Mouse (Mus musculus): ENCODE measurements at regions not wholly inside any gene's neighbourhood (a gene's known extent, or its start where the extent isn't known, plus 50 kb on each side); places are given as distances from the start of the nearest gene placed in this dataset.
A peak's percentile ranks its signal among the peaks of the same experiment; 100 is the strongest.

DNA sequence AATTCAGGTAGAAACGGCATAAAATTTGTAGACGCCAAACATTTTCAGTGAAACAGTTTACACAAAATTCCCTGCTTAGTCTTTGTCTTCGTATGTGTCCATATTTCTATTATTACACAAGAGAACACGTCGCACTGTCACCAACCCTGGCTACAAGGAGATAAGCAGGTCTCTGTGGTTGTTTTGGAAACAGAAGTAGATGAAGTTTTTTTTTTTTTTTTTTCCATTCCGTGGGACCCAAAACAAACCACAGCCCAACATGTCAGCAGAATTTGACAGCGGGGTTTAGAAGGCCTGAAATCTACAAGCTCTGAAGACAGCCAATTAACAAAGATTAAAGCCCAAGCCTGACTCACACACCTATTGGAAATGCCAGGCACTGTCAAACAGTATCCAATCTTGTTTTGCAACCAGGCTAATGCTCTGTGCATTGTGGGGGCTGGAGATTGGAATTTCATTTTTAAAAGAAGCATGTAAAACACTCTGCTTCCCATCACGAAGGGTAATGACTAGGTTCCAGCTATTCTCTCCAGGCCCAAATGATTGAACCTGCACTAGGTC lies 428.5 kb upstream of the Btbd3 start:
- Histone ChIP-seq H3K27me3 (ENCODE audit: control insufficient read depth, insufficient read depth, low read length) (no peaks in the 10 kb centered on the region), H3K4me2 (replicated peaks; ENCODE audit: low read depth, low read length) (no peak overlapping the region), H3K36me3 (ENCODE audit: control insufficient read depth, insufficient read depth, low read length) (no peaks in the 10 kb centered on the region), H3K4me1 (replicated peaks; ENCODE audit: control insufficient read depth, insufficient read depth, low read length) (no peaks in the 10 kb centered on the region), H3K9ac (ENCODE audit: low read depth, low read length) (no peak overlapping the region), H3K9me3 (ENCODE audit: control insufficient read depth, low read length) (no peaks in the 10 kb centered on the region), H3K27ac (ENCODE audit: low read depth, low read length) (no peak overlapping the region), H3K4me3 (ENCODE audit: low read depth, low read length) (no peak overlapping the region)
- DNase-seq (ENCODE audit: low spot score) (no peak), ATAC-seq (ENCODE audit: low FRiP score) (no peak)
- 85% methylated on average over 8 of the region's 8 CpGs for WGBS

DNA sequence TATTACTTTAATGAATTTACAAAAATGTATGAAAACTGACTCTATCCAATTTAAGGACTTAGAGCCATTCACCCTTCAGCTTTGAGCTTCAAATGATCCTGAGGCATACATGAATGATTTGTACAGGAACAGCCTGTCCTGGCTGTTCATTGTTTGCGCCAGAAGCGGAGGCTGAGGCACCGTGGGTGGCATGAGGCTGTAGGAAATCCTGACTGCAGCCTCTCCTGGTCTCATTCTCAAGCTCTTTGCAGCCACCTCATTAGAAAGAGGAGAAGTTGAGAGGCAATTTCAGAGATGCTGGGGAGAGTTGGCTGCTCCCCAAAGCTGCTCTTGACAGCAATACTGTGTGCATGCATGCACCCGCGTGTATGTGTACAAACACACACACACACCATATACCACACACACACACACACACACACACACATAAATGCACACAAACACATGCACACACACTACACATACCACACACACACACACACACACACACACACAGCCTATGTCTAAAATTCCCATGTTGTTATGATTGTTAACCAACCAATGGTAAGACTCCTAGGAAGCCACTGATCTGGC lies 434.9 kb upstream of the Btbd3 start:
- no peaks in the 10 kb centered on the region for H3K4me1 ChIP-seq (replicated peaks; ENCODE audit: control insufficient read depth, insufficient read depth, low read length)
- ATAC-seq (ENCODE audit: low FRiP score) = 0 out of 2 replicates have a peak, but pooled peaks have one; percentile 56
- 70% methylated on average over 5 of the region's 5 CpGs for WGBS
- H3K27ac ChIP-seq (ENCODE audit: low read depth, low read length) = no peak overlapping the region
- DNase-seq (ENCODE audit: low spot score) = no peak
- H3K27me3 ChIP-seq (ENCODE audit: control insufficient read depth, insufficient read depth, low read length) = no peaks in the 10 kb centered on the region
- H3K4me2 ChIP-seq (replicated peaks; ENCODE audit: low read depth, low read length) = no peak overlapping the region
- H3K4me3 ChIP-seq (ENCODE audit: low read depth, low read length) = no peak overlapping the region
- H3K9me3 ChIP-seq (ENCODE audit: control insufficient read depth, low read length) = no peaks in the 10 kb centered on the region
- no peak overlapping the region for H3K9ac ChIP-seq (ENCODE audit: low read depth, low read length)
- H3K36me3 ChIP-seq (ENCODE audit: control insufficient read depth, insufficient read depth, low read length) = no peaks in the 10 kb centered on the region

DNA sequence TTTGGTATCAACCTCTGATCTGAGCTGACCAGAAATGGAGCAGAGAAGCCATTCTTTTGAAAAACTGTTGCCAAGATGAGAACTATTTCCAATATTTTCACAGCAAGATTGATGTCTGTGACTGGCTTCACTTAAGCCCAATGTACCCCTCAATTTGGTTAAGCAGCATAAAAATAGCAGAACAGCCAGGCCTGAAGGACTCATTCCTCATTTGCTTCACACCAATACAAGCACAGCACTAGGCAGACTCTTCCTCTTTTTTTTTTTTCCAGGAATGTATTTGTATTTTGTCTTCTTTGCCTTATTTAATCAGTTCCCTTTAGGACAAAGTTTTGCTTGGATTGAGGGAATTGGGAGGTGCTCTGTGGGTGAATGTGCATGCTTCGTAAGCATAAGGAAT lies 441.4 kb upstream of the Btbd3 start:
- no peak overlapping the region for H3K27ac ChIP-seq (ENCODE audit: low read depth, low read length)
- H3K4me1 ChIP-seq (replicated peaks; ENCODE audit: control insufficient read depth, insufficient read depth, low read length) = no peaks in the 10 kb centered on the region
- no peak overlapping the region for H3K4me3 ChIP-seq (ENCODE audit: low read depth, low read length)
- H3K36me3 ChIP-seq (ENCODE audit: control insufficient read depth, insufficient read depth, low read length) = no peaks in the 10 kb centered on the region
- ATAC-seq (ENCODE audit: low FRiP score) (no peak), DNase-seq (ENCODE audit: low spot score) (no peak)
- no peak overlapping the region for H3K4me2 ChIP-seq (replicated peaks; ENCODE audit: low read depth, low read length)
- no peaks in the 10 kb centered on the region for H3K27me3 ChIP-seq (ENCODE audit: control insufficient read depth, insufficient read depth, low read length)
- WGBS = 93% methylated on average over 1 of the region's 1 CpGs
- H3K9me3 ChIP-seq (ENCODE audit: control insufficient read depth, low read length) = no peaks in the 10 kb centered on the region
- no peak overlapping the region for H3K9ac ChIP-seq (ENCODE audit: low read depth, low read length)

DNA sequence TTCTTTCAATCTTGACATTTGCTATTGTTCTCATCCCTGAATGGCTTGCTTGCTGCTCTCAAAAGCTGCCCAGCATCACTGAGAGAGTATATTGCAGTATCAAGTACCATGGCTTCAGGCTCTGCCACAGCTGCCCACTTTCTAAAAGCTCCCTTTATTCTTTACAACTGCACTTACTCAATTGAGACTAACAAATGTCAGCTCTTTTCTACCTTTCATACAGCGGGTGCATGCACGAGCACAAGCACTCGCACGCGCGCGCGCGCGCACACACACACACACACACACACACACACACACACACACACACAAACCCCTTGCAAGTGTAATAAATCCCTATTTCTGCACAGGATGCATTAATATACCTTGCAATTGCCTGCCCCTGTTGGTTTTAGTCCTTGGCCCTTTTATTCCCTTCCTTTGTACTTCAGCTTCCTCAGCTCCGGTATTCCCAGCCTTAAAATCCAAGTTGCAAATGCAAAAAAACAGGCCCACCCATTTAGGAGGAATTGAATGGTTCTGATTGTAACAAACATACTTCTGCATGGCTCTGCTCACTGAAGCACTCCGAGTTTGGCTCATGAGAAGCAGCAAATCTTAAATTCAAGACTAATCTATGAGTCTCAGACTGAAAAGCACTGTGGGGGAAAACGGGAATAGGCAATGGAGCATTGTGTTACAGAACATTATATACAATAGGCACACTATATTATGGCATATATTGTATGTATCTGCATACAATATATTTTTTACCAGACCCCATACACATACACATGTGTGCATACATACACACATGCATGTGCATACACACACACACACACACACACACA lies 447.7 kb upstream of the Btbd3 start:
- no peak overlapping the region for H3K27ac ChIP-seq (ENCODE audit: low read depth, low read length)
- H3K4me1 ChIP-seq (replicated peaks; ENCODE audit: control insufficient read depth, insufficient read depth, low read length) = no peaks in the 10 kb centered on the region; the same call in 1 of the 2 replicates
- H3K9ac ChIP-seq (ENCODE audit: low read depth, low read length) = no peak overlapping the region
- 58% methylated on average over 13 of the region's 13 CpGs for WGBS
- H3K4me2 ChIP-seq (replicated peaks; ENCODE audit: low read depth, low read length) = peak overlapping the region; percentile 23; the same call in 1 of the 2 replicates
- H3K36me3 ChIP-seq (ENCODE audit: control insufficient read depth, insufficient read depth, low read length) = no peaks in the 10 kb centered on the region
- no peak overlapping the region for H3K4me3 ChIP-seq (ENCODE audit: low read depth, low read length)
- H3K27me3 ChIP-seq (ENCODE audit: control insufficient read depth, insufficient read depth, low read length) = no peaks in the 10 kb centered on the region
- peak; percentile 44 for DNase-seq (ENCODE audit: low spot score)
- no peaks in the 10 kb centered on the region for H3K9me3 ChIP-seq (ENCODE audit: control insufficient read depth, low read length)
- peak; percentile 83 for ATAC-seq (ENCODE audit: low FRiP score)

DNA sequence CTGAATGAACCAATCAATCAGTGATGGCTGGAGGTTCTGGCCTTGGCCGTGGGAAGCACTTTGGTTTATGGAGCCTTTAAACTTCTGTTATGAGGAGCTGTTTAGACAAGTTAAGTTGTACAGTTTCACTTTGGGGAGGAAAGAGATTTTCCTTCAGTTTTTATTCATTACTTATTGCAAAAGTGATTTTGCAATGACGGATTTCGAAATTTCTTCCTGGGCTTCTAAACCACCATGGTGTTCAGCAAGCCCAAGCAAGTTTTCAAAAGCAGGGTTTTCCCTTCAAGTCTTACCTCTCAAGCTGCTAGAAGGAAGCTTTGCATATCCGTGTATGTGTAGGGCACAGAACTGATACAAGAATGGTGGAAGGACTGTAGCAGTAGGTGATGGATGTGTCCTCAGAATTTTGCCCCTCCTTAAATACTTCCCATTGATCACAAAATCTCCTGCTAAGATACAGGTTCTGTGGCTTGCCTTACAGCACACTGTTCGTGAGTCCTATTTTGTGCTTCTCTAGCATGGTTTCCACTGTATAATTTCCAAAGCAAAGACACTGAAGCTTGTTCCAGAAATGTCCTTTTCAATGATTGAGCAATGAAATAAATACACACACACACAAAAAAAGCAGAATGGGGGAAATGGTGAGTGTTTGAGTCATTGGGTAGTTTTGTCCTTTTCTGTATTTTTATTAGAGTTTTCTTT lies 448.6 kb upstream of the Btbd3 start:
- peak; percentile 10 for DNase-seq (ENCODE audit: low spot score)
- whole genome bisulfite sequencing = 67% methylated on average over 5 of the region's 5 CpGs
- peak; percentile 31; the same call in 1 of the 2 replicates for ATAC-seq (ENCODE audit: low FRiP score)

DNA sequence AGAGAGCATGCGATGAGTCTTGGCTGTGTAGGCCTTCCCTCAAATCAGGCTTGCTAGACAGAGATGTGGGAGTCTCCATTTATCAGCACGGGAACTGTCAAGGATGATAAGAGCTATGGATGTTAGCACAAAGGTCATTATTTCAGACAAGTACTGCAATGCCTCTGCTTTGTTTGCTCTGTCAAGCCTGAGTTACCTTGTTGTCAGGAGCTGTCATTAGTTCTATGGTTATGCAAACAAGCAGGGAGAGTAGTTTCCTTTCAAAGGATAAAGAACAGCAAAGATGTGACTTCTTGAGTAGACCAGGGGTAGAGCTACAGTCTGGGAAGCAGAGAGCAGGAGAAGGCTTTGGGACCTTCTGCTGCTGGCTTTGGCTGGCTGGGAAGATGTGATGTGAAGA lies 461.5 kb upstream of the Btbd3 start:
- WGBS = 23% methylated on average over 2 of the region's 2 CpGs
- H3K9ac ChIP-seq (ENCODE audit: low read depth, low read length) = no peak overlapping the region
- DNase-seq (ENCODE audit: low spot score) = peak; percentile 4
- no peak overlapping the region for H3K27ac ChIP-seq (ENCODE audit: low read depth, low read length)
- no peaks in the 10 kb centered on the region for H3K9me3 ChIP-seq (ENCODE audit: control insufficient read depth, low read length)
- no peaks in the 10 kb centered on the region for H3K4me1 ChIP-seq (replicated peaks; ENCODE audit: control insufficient read depth, insufficient read depth, low read length)
- no peak overlapping the region for H3K4me3 ChIP-seq (ENCODE audit: low read depth, low read length)
- no peaks in the 10 kb centered on the region for H3K27me3 ChIP-seq (ENCODE audit: control insufficient read depth, insufficient read depth, low read length)
- no peak overlapping the region for H3K4me2 ChIP-seq (replicated peaks; ENCODE audit: low read depth, low read length)
- H3K36me3 ChIP-seq (ENCODE audit: control insufficient read depth, insufficient read depth, low read length) = no peaks in the 10 kb centered on the region
- no peak for ATAC-seq (ENCODE audit: low FRiP score)

More for the DNA sequence above, 448.6 kb upstream of the Btbd3 start:
- H3K9ac ChIP-seq (ENCODE audit: low read depth, low read length) = no peak overlapping the region
- H3K4me1 ChIP-seq (replicated peaks; ENCODE audit: control insufficient read depth, insufficient read depth, low read length) = no peaks in the 10 kb centered on the region; the same call in 1 of the 2 replicates
- H3K36me3 ChIP-seq (ENCODE audit: control insufficient read depth, insufficient read depth, low read length) = no peaks in the 10 kb centered on the region
- H3K4me2 ChIP-seq (replicated peaks; ENCODE audit: low read depth, low read length) = no peak overlapping the region
- H3K9me3 ChIP-seq (ENCODE audit: control insufficient read depth, low read length) = no peaks in the 10 kb centered on the region
- H3K27me3 ChIP-seq (ENCODE audit: control insufficient read depth, insufficient read depth, low read length) = no peaks in the 10 kb centered on the region
- no peak overlapping the region for H3K4me3 ChIP-seq (ENCODE audit: low read depth, low read length)
- H3K27ac ChIP-seq (ENCODE audit: low read depth, low read length) = no peak overlapping the region

DNA sequence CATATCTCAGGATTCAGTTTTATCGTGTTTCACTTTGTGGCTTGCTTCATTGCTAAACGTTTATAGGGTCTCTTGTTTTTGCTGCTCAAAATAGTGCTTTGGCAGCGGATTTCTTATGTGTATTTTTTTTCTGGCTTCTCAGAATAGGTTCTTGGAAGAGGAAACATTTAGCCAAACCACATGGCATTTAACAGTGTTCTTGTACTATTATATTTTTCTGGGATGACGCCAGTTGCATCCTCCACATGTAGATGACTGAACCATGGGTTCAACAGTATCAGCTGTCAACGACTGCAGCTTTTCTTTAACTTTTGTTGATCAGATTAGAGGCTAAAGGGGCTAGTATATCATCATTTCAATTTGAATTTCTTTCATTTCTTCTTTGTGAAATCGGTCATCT lies 472.3 kb upstream of the Btbd3 start:
- no peaks in the 10 kb centered on the region for H3K36me3 ChIP-seq (ENCODE audit: control insufficient read depth, insufficient read depth, low read length)
- ATAC-seq (ENCODE audit: low FRiP score) = no peak
- WGBS = 93% methylated on average over 6 of the region's 6 CpGs
- no peak overlapping the region for H3K4me2 ChIP-seq (replicated peaks; ENCODE audit: low read depth, low read length)
- H3K9ac ChIP-seq (ENCODE audit: low read depth, low read length) = no peak overlapping the region
- no peak overlapping the region for H3K4me3 ChIP-seq (ENCODE audit: low read depth, low read length)
- DNase-seq (ENCODE audit: low spot score) = no peak
- no peak overlapping the region for H3K27ac ChIP-seq (ENCODE audit: low read depth, low read length)
- H3K27me3 ChIP-seq (ENCODE audit: control insufficient read depth, insufficient read depth, low read length) = no peaks in the 10 kb centered on the region
- H3K9me3 ChIP-seq (ENCODE audit: control insufficient read depth, low read length) = no peaks in the 10 kb centered on the region
- no peaks in the 10 kb centered on the region for H3K4me1 ChIP-seq (replicated peaks; ENCODE audit: control insufficient read depth, insufficient read depth, low read length)

DNA sequence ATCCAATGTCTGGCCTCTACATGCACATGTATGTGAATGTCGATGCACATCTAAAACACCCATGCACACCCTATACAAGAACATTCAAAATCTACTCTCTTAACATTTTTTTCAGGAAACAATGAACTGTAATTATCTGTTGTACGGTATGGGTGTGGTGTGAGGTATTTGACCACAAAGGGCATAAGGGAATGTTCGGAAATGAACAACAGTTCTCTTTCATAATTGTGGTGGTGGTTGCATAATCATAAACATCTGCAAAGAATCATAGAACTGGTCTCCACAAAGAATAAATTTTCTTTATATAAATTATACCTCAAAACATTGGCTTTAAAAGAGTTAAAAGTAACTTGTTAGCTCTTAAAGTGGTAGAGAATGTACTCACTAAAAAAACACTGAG lies 478.9 kb upstream of the Btbd3 start:
- no peaks in the 10 kb centered on the region for H3K36me3 ChIP-seq (ENCODE audit: control insufficient read depth, insufficient read depth, low read length)
- no peaks in the 10 kb centered on the region for H3K9me3 ChIP-seq (ENCODE audit: control insufficient read depth, low read length)
- no peaks in the 10 kb centered on the region for H3K27me3 ChIP-seq (ENCODE audit: control insufficient read depth, insufficient read depth, low read length)
- H3K9ac ChIP-seq (ENCODE audit: low read depth, low read length) = no peak overlapping the region
- no peak overlapping the region for H3K4me3 ChIP-seq (ENCODE audit: low read depth, low read length)
- H3K27ac ChIP-seq (ENCODE audit: low read depth, low read length) = no peak overlapping the region
- H3K4me2 ChIP-seq (replicated peaks; ENCODE audit: low read depth, low read length) = no peak overlapping the region
- no peaks in the 10 kb centered on the region for H3K4me1 ChIP-seq (replicated peaks; ENCODE audit: control insufficient read depth, insufficient read depth, low read length)
- no peak for DNase-seq (ENCODE audit: low spot score)
- ATAC-seq (ENCODE audit: low FRiP score) = no peak
- WGBS = 90% methylated on average over 3 of the region's 3 CpGs
